Mouse (Mus musculus) liver, postnatal 0 days (tissue): ENCODE data around the gene Ablim1.

Experiments
- CTCF ChIP-seq: sonication (generic); IDR thresholded peaks from 2 replicates; pipeline ENCODE4 v1.5.1; 2016; ENCODE audit warnings: antibody characterized with exemption, low read depth
- EP300 ChIP-seq: IDR thresholded peaks from 2 replicates; pipeline ENCODE4 v1.6.1; 2016; ENCODE audit warnings: antibody characterized with exemption, low read depth, mild to moderate bottlenecking

DNA sequence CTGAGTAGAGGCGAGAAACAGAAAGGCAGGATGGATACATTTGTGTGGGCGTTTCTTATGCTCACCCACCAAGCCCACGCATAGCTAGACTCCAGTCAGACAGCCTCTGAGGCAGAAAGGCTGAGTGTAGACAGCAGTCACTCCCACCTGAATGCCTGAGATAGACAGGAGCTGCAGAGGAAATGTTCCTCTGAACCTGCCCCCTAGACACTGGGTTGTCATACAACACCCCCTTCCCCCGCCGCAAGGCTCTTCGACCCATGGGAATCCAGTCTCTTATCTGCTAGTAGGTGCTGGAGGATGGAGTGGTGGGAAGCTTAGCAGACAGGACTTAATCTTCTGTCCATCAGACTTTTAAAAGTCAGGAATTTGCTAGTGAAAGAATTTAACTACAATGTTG is 167.8 kb downstream of the Ablim1 start:
- TF ChIP-seq EP300 (no peak), CTCF (no peak)
